Mouse (Mus musculus): ENCODE results near the gene Ror1.

Ror1 gene

GRCm38 (mm10) chr4:100253401-100253800 lies 157.8 kb downstream of the Ror1 start:
- no peak for DNase-seq (ENCODE audit: low read depth)

DNA sequence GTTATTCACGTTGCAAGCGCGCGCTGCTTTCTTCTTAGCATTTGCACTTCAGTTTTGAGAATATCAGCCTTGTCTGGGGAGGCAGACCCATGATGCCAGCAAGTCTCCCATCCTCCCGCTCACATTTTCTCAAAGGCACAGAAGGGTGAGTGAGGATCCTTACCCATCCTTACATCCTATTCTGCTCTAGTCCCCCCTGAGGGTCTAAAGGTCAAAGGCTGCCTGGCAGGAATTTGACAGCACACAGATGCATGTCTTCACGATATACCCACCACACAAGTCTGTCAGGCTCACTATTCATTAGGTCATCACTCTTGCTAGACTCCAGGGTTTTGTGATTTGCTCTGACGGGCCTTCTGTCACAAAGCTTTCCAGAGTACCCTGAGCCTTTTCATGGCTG lies 158.2 kb downstream of the Ror1 start:
- no peak for DNase-seq (ENCODE audit: low read depth)

DNA sequence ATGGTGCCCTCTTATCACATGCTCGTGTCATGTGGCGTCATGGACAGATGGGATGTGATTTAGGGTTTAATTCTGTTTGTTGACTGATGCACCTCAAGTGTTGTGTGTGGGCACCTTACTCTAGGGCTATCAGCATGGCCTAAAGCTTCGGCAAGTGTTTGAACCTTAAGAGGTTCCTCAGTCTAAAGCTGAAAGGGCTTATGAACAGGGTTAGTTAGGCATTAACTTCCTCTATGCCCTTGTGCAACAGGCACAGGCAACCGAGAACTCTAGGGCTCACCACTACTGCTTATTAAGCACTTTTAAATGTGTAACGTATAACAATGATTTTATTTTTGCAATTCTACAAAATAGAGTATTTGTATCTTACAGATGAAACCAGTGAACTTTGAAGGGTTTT lies 162.9 kb downstream of the Ror1 start:
- no peak for DNase-seq (ENCODE audit: low read depth)

- no peak for DNase-seq (ENCODE audit: low read depth)
These were observed 168.3 kb downstream of the Ror1 start for GRCm38 (mm10) chr4:100263917-100264316.

DNA sequence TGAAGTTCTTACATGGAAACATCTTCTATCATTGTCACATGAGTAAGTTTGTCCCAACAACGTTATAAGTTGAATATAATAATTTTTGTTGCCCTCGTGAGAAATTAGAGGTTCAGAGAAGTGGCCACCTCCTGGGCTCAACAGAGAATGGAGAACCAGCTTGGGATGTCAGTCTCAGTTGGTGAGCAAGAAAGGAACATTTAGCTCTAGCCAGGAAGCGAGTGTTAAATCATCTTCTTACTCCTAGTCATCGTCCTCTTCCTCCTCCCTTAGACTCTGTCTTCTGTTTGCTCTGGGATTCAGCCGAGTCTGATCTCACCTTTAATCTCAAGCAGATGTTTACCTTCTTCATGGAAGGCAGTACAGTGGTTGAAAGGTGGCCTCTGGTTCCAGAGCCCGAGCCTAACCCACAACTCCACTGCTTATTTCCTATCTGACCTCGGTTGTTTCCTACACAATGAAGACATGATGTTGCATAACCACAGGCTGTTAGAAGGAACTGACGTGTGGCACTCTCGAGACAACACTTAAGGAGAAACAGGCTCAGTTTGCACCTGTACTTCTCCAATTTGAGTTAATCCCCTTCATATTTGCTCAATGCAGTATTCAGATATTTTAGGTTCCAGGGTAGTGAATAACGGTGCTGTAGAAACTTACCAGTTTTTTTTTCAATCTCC lies 175.6 kb downstream of the Ror1 start:
- DNase-seq (ENCODE audit: low read depth), result peak; percentile 24

GRCm38 (mm10) chr4:100271736-100272127 lies 176.1 kb downstream of the Ror1 start:
- no peak for DNase-seq (ENCODE audit: low read depth)

DNA sequence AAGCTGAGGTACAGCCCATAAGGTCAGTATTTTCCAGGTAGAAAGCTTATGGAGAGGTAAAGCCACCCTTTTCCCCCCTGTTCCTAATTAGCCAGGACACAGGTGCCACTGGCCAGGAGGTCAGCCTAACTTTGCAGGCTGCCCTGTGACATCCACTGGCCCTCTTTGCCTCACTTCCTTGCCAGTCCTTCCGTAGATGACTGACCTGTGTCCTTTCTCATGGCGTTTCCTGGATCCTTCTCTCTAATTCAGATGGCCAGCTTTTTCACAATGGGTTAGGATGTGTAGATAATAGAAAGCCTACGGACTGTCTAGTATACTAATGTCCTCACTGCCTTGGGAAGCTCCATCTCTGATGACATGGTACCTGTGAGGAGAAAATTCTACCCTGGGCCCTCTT lies 177.8 kb downstream of the Ror1 start:
- DNase-seq (ENCODE audit: low read depth), result no peak

DNA sequence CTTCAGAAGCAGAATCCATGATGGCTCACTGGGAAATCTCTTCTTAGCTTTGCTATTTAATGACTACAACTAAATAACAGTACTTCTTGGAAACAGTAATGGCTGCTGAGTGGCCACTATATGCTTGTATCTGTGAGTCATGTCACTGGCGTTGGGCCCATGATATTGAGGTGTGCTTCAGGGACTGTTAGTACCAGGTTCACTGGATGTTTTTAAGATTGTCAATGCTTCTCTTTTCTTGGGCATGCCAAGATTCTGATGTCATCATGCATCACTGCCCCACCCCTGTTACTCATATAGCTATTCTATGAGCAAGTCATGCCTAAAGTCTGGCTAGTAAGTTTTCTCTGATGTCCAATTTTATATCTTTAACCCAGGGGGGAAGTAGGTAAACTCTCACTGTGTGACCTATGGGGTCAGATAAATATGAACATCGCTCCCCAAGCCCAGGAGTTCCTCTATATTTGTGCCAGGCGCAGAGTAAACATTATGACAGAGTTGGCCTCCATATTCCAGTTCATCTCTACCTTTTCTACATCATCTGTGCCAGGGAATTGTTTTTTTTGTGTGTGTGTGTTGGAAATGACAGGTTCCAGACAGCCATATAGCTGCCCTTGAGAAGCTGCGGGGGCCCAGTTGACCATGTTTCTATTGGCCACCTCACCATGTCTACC lies 178.4 kb downstream of the Ror1 start:
- no peak for DNase-seq (ENCODE audit: low read depth)

- DNase-seq (ENCODE audit: low read depth), result no peak
These were observed 180.9 kb downstream of the Ror1 start for GRCm38 (mm10) chr4:100276482-100276881.

DNA sequence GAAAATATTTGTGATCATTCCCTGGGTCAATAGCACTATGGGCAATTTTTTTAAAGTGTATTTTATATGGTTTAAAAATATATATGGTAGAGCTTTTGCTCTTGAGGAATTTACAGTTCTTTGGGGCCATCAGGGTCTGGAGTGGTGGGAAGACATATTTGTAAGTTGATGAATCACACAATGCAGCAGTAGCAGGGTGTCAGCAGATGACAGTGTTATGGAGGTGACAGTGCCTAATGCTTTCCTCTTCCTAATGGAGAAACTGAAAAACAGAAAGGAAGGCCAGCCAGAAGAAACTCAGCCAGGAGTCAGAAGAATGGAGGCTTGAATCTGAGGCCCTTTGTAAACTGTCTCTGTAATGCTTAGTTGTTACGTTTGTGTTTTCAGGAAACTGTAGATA lies 181.4 kb downstream of the Ror1 start:
- DNase-seq (ENCODE audit: low read depth), result no peak

DNA sequence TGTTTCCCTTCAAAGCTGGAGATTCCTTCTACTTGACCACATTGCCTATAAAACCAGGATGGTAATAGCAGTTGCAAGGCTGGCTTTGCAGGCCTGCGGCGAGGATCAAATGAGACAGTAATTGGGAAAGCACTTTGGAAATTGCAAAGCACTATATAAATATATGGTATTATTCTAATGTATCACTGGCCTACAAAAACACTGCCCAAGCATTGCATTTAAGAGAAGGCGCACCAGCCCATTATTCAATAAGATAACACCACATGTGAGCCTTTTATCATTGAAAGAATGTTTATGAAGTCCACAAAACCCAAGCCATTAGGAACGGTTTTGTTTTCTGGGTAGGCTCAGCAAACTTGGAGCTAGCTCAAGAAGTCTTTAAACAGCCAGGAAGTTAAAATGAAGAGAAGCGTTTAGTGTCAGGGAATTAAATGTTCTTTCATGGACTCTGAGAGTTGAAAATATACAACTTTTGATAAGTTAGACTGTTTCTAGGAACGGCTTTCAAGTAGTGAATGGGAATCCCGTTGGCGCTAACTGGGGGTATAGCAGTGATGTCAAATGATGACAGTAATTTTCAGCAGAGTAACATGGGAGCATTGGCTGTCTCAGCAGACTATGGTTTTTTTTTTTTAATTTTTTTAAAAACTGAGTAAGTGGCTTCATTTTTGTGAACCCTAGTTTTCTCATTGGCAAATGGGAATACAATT lies 187.7 kb downstream of the Ror1 start:
- no peak for DNase-seq (ENCODE audit: low read depth)

- no peak for DNase-seq (ENCODE audit: low read depth)
These were observed 188.9 kb downstream of the Ror1 start for GRCm38 (mm10) chr4:100284528-100284927.

DNA sequence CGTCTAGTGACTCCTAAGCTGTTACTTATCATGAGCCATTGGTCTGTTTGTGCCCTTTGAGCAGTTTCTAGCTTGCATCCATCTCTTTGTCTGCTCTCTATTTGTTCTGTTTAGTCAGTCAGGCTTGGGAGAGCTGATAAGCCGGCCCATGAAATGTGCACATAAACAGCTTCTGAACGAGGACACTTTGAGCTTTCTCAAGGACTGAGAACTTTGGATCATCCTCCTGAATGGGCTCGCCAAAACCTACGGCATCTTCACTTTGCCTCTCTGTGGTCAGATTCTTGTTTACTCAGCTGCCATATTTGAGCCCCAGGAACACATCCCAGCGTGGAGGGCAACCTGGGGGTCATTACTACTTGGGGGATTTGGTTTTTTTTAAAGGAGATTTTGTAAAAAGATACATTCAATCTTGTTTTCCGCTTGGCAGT lies 190.5 kb downstream of the Ror1 start:
- DNase-seq (ENCODE audit: low read depth), result no peak

DNA sequence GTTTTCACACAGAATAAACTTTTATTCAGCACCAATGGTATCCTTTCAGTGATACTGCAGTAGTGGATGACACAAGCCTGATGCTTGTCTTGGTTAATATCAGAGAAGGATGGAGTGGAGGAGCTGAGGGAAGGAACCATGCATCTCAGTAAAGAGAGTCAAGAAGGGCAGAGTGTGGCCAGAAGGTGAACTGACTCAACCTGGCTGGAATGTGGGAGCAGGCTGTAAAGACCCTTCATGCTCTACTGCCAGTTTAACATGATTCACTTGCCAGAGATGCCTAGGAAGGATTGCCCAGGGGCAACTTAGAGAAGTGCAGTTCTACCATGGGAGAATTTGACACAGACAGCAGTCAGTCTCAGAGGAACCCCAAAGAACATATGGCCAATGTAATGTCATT lies 191.2 kb downstream of the Ror1 start:
- no peak for DNase-seq (ENCODE audit: low read depth)

DNA sequence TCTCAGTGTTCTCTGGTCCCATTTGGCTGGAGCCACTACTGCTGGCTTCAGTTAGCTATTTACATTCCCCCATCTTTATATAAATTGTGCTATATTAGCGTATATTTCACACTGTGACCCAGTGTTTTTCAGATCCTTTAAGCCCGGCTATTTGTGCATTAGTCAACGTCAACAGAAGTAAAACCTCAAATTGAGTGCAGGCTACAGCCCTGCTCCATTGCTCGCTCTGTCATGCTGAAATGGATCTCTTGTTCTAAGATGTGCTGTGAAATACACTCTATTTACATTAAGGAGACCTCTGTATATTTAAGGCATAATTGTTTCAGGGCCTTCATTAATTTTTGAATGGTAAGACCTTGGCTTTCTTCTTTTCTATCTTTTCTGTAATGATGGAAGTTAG lies 192.2 kb downstream of the Ror1 start:
- no peak for DNase-seq (ENCODE audit: low read depth)

- no peak for DNase-seq (ENCODE audit: low read depth)
These were observed 195.5 kb downstream of the Ror1 start for GRCm38 (mm10) chr4:100291015-100291651.

- DNase-seq (ENCODE audit: low read depth), result no peak
These were observed 202.1 kb downstream of the Ror1 start for GRCm38 (mm10) chr4:100297678-100298077.

- DNase-seq (ENCODE audit: low read depth), result no peak
These were observed 203.0 kb downstream of the Ror1 start for GRCm38 (mm10) chr4:100298566-100298965.

GRCm38 (mm10) chr4:100300171-100300570 lies 204.6 kb downstream of the Ror1 start:
- DNase-seq (ENCODE audit: low read depth), result no peak

DNA sequence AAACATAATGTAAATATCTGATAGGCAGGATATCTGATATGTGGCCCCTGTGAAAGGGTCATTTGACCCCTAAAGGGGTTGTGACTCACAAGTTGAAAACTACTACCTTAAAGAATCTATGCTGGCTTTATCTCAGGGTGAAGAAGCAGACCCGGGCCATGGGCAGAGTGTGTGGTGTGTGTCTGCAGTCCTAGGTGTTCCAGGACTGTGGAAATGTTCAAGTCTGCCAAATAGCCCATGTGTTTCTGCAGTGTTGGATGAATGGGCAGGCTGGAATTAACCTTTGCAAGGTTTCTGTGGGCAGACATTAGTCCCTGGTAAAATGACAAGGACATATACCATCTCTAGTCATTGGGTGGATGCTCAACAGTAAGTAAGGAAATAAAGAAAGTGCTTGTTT lies 205.8 kb downstream of the Ror1 start:
- no peak for DNase-seq (ENCODE audit: low read depth)

DNA sequence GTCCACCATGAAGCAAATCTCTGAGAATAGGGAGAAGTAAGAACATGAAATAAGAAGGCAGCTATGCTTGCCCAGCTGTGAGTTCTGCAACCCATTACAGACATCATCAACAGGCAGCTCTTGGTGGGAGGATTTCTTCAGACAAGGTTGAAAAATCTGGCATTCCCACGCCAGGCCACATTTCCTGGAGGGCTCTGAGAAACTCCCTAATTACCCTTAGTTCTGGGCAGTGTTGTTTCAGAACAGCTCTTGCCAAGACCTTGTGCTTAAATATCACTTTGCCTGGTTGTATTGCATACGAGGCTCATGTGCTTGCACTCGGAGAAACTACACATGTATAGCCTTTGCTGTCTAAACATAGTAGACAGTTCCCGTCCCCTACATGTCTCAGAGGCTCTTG lies 211.8 kb downstream of the Ror1 start:
- no peak for DNase-seq (ENCODE audit: low read depth)

GRCm38 (mm10) chr4:100311775-100312537 lies 216.4 kb downstream of the Ror1 start:
- no peak for DNase-seq (ENCODE audit: low read depth)

Measured in 416B (cell line).